Mouse (Mus musculus): ENCODE measurements at regions not wholly inside any gene's neighbourhood (a gene's known extent, or its start where the extent isn't known, plus 50 kb on each side); places are given as distances from the start of the nearest gene placed in this dataset.
"Not testable (repeated sequence)": the region's sequence is repeated elsewhere in the genome, so short reads cannot be mapped to it uniquely, and the experiment has no call there.

GRCm38 (mm10) chr7:73055891-73056290 lies 319.4 kb upstream of the Rgma start:
- Histone ChIP-seq H3K9ac (ENCODE audit: low read length) (no peak overlapping the region), H3K27ac (ENCODE audit: low read length) (no peak overlapping the region), H3K4me3 (replicated peaks; ENCODE audit: low read length) (no peak overlapping the region), H3K36me3 (ENCODE audit: control insufficient read depth, insufficient read depth, low read length) (no peaks in the 10 kb centered on the region), H3K4me2 (ENCODE audit: low read depth, low read length) (no peak overlapping the region), H3K9me3 (replicated peaks; ENCODE audit: control insufficient read depth, low read length) (no peaks in the 10 kb centered on the region), H3K27me3 (ENCODE audit: control insufficient read depth, insufficient read depth, low read length) (no peaks in the 10 kb centered on the region), H3K4me1 (ENCODE audit: control insufficient read depth, insufficient read depth, low read length) (no peaks in the 10 kb centered on the region)
- 77% methylated on average over 2 of the region's 2 CpGs for WGBS
- no peak for ATAC-seq (ENCODE audit: insufficient read depth, low FRiP score)

- H3K36me3 ChIP-seq (ENCODE audit: control insufficient read depth, insufficient read depth, low read length) = no peaks in the 10 kb centered on the region
- no peak overlapping the region for H3K27ac ChIP-seq (ENCODE audit: low read length)
- no peaks in the 10 kb centered on the region for H3K4me1 ChIP-seq (ENCODE audit: control insufficient read depth, insufficient read depth, low read length)
- H3K27me3 ChIP-seq (ENCODE audit: control insufficient read depth, insufficient read depth, low read length) = no peaks in the 10 kb centered on the region
- WGBS = 87% methylated on average over 3 of the region's 3 CpGs
- no peak for ATAC-seq (ENCODE audit: insufficient read depth, low FRiP score)
- H3K4me2 ChIP-seq (ENCODE audit: low read depth, low read length) = no peak overlapping the region
- no peak overlapping the region for H3K4me3 ChIP-seq (replicated peaks; ENCODE audit: low read length)
- no peak overlapping the region for H3K9ac ChIP-seq (ENCODE audit: low read length)
- H3K9me3 ChIP-seq (replicated peaks; ENCODE audit: control insufficient read depth, low read length) = no peaks in the 10 kb centered on the region
Observed at GRCm38 (mm10) chr7:73063556-73063955, 311.8 kb upstream of the Rgma start.

GRCm38 (mm10) chr7:73068534-73068933 lies 306.8 kb upstream of the Rgma start:
- H3K27me3 ChIP-seq (ENCODE audit: control insufficient read depth, insufficient read depth, low read length) = no peaks in the 10 kb centered on the region
- 88% methylated on average over 1 of the region's 1 CpGs for WGBS

GRCm38 (mm10) chr7:73069352-73069751 lies 306.0 kb upstream of the Rgma start:
- 41% methylated on average over 4 of the region's 4 CpGs for WGBS

More at GRCm38 (mm10) chr7:73068534-73068933, 306.8 kb upstream of the Rgma start:
- Histone ChIP-seq H3K4me3 (replicated peaks; ENCODE audit: low read length) (no peak overlapping the region), H3K36me3 (ENCODE audit: control insufficient read depth, insufficient read depth, low read length) (no peaks in the 10 kb centered on the region), H3K27ac (ENCODE audit: low read length) (no peak overlapping the region), H3K4me1 (ENCODE audit: control insufficient read depth, insufficient read depth, low read length) (no peaks in the 10 kb centered on the region), H3K4me2 (ENCODE audit: low read depth, low read length) (no peak overlapping the region), H3K9ac (ENCODE audit: low read length) (no peak overlapping the region), H3K9me3 (replicated peaks; ENCODE audit: control insufficient read depth, low read length) (no peaks in the 10 kb centered on the region)
- ATAC-seq (ENCODE audit: insufficient read depth, low FRiP score) = no peak

GRCm38 (mm10) chr7:73075391-73075790 lies 299.9 kb upstream of the Rgma start:
- not testable (repeated sequence) for H3K36me3 ChIP-seq (ENCODE audit: control insufficient read depth, insufficient read depth, low read length); H3K4me1 ChIP-seq (ENCODE audit: control insufficient read depth, insufficient read depth, low read length); H3K9me3 ChIP-seq (replicated peaks; ENCODE audit: control insufficient read depth, low read length); H3K27ac ChIP-seq (ENCODE audit: low read length); H3K9ac ChIP-seq (ENCODE audit: low read length); H3K4me3 ChIP-seq (replicated peaks; ENCODE audit: low read length); ATAC-seq (ENCODE audit: insufficient read depth, low FRiP score); H3K27me3 ChIP-seq (ENCODE audit: control insufficient read depth, insufficient read depth, low read length); H3K4me2 ChIP-seq (ENCODE audit: low read depth, low read length)
- WGBS = 97% methylated on average over 7 of the region's 7 CpGs

More at GRCm38 (mm10) chr7:73069352-73069751, 306.0 kb upstream of the Rgma start:
- H3K36me3 ChIP-seq (ENCODE audit: control insufficient read depth, insufficient read depth, low read length) = no peaks in the 10 kb centered on the region
- no peaks in the 10 kb centered on the region for H3K27me3 ChIP-seq (ENCODE audit: control insufficient read depth, insufficient read depth, low read length)
- H3K4me2 ChIP-seq (ENCODE audit: low read depth, low read length) = no peak overlapping the region
- H3K27ac ChIP-seq (ENCODE audit: low read length) = no peak overlapping the region
- H3K9me3 ChIP-seq (replicated peaks; ENCODE audit: control insufficient read depth, low read length) = no peaks in the 10 kb centered on the region
- H3K4me3 ChIP-seq (replicated peaks; ENCODE audit: low read length) = no peak overlapping the region
- H3K9ac ChIP-seq (ENCODE audit: low read length) = no peak overlapping the region
- ATAC-seq (ENCODE audit: insufficient read depth, low FRiP score) = no peak
- H3K4me1 ChIP-seq (ENCODE audit: control insufficient read depth, insufficient read depth, low read length) = no peaks in the 10 kb centered on the region

- no peak for ATAC-seq (ENCODE audit: insufficient read depth, low FRiP score)
- H3K4me3 ChIP-seq (replicated peaks; ENCODE audit: low read length) = no peak overlapping the region
- H3K27me3 ChIP-seq (ENCODE audit: control insufficient read depth, insufficient read depth, low read length) = no peaks in the 10 kb centered on the region
- H3K27ac ChIP-seq (ENCODE audit: low read length) = no peak overlapping the region
- no peak overlapping the region for H3K4me2 ChIP-seq (ENCODE audit: low read depth, low read length)
- H3K4me1 ChIP-seq (ENCODE audit: control insufficient read depth, insufficient read depth, low read length) = no peaks in the 10 kb centered on the region
- no peaks in the 10 kb centered on the region for H3K36me3 ChIP-seq (ENCODE audit: control insufficient read depth, insufficient read depth, low read length)
- 79% methylated on average over 10 of the region's 10 CpGs for WGBS
- no peak overlapping the region for H3K9ac ChIP-seq (ENCODE audit: low read length)
- H3K9me3 ChIP-seq (replicated peaks; ENCODE audit: control insufficient read depth, low read length) = no peaks in the 10 kb centered on the region; the same call in 1 of the 2 replicates
Observed at GRCm38 (mm10) chr7:73087496-73088185, 287.7 kb upstream of the Rgma start.

DNA sequence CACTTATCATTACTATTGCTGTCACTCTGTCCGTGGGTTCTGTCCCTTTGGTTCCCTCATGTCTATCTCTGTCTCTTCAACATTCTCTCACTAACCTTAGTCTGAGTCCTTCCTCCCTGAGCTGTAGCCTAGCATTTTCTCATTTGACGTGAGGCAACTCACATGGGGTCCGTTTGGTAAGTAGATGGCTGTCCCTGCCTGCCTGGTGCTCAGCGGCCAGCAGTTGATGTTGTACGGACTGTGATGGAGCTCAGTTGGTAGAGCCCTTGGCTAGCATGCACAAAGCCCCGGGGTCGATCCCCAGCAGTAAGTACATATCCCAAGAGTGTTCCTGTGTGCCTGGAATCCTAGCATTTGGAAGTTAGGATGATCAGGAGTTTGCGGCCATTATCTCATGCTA lies 287.0 kb upstream of the Rgma start:
- H3K27ac ChIP-seq (ENCODE audit: low read length) = no peak overlapping the region
- 90% methylated on average over 8 of the region's 8 CpGs for WGBS
- no peak overlapping the region for H3K9ac ChIP-seq (ENCODE audit: low read length)
- H3K9me3 ChIP-seq (replicated peaks; ENCODE audit: control insufficient read depth, low read length) = no peaks in the 10 kb centered on the region; the same call in 1 of the 2 replicates
- H3K4me3 ChIP-seq (replicated peaks; ENCODE audit: low read length) = no peak overlapping the region
- H3K27me3 ChIP-seq (ENCODE audit: control insufficient read depth, insufficient read depth, low read length) = no peaks in the 10 kb centered on the region
- no peak overlapping the region for H3K4me2 ChIP-seq (ENCODE audit: low read depth, low read length)
- H3K4me1 ChIP-seq (ENCODE audit: control insufficient read depth, insufficient read depth, low read length) = no peaks in the 10 kb centered on the region
- H3K36me3 ChIP-seq (ENCODE audit: control insufficient read depth, insufficient read depth, low read length) = no peaks in the 10 kb centered on the region
- no peak for ATAC-seq (ENCODE audit: insufficient read depth, low FRiP score)

DNA sequence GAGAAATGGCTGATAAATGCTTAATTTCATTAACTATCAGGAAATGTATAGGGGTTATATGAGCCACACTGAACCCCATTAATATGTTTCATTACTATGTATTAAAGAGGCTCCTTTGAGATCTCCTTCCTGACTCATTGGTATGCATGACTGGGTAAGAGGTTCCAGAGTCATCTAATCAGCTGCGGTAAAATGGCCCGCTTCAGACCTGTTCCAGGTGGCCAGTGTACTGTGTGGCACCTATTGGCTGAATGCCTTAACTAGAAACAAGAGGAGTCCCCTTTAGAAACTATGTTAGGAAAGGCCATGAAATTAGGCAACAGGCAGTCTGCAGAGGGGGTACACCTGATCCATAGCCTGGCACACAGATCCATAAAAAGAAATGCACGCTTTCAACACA lies 283.6 kb upstream of the Rgma start:
- H3K9me3 ChIP-seq (replicated peaks; ENCODE audit: control insufficient read depth, low read length) = no peaks in the 10 kb centered on the region
- H3K4me1 ChIP-seq (ENCODE audit: control insufficient read depth, insufficient read depth, low read length) = no peaks in the 10 kb centered on the region
- no peaks in the 10 kb centered on the region for H3K36me3 ChIP-seq (ENCODE audit: control insufficient read depth, insufficient read depth, low read length)
- WGBS = 92% methylated on average over 3 of the region's 3 CpGs
- no peak overlapping the region for H3K27ac ChIP-seq (ENCODE audit: low read length)
- no peak for ATAC-seq (ENCODE audit: insufficient read depth, low FRiP score)
- H3K9ac ChIP-seq (ENCODE audit: low read length) = no peak overlapping the region
- no peaks in the 10 kb centered on the region for H3K27me3 ChIP-seq (ENCODE audit: control insufficient read depth, insufficient read depth, low read length)
- no peak overlapping the region for H3K4me2 ChIP-seq (ENCODE audit: low read depth, low read length)
- no peak overlapping the region for H3K4me3 ChIP-seq (replicated peaks; ENCODE audit: low read length)

DNA sequence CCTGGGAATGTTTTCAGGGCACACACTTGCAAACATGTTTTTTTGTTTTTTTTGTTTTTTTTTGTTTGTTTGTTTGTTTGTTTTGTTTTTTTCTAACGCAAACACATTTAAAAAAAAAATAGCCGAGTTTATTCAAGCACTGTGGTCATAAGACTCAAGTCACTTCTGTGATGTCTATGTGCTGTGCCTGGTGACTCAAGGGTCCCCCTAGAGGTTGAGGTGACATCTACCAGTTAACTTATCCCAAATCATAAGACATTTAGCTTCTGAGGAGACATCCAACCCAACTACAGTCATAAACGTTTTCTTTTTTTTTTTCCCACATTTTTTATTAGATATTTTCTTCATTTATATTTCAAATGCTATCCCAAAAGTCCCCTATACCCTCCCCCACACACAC lies 281.2 kb upstream of the Rgma start:
- ATAC-seq (ENCODE audit: insufficient read depth, low FRiP score) = no peak
- H3K27ac ChIP-seq (ENCODE audit: low read length) = no peak overlapping the region
- WGBS = 49% methylated on average over 3 of the region's 3 CpGs
- no peaks in the 10 kb centered on the region for H3K36me3 ChIP-seq (ENCODE audit: control insufficient read depth, insufficient read depth, low read length)
- H3K4me3 ChIP-seq (replicated peaks; ENCODE audit: low read length) = no peak overlapping the region
- H3K27me3 ChIP-seq (ENCODE audit: control insufficient read depth, insufficient read depth, low read length) = no peaks in the 10 kb centered on the region
- no peaks in the 10 kb centered on the region for H3K4me1 ChIP-seq (ENCODE audit: control insufficient read depth, insufficient read depth, low read length)
- no peak overlapping the region for H3K4me2 ChIP-seq (ENCODE audit: low read depth, low read length)
- no peak overlapping the region for H3K9ac ChIP-seq (ENCODE audit: low read length)
- no peaks in the 10 kb centered on the region for H3K9me3 ChIP-seq (replicated peaks; ENCODE audit: control insufficient read depth, low read length)
